In genomic region chr2:174020447-174020846, GRCm38 (mm10) we compare ENCODE assay signal across 21 mouse cellular contexts. TPM values are rescaled to one million over a fixed set of nuclear protein-coding genes. Genes with fewer than 3 reads are reported as not detected.
A peak's percentile ranks its signal among the peaks of the same experiment; 100 is the strongest.
DNase-seq lines count a peak whose midpoint lies in the region; ATAC-seq and TF ChIP-seq lines count a peak whose summit lies in the region.
"Had no signal": no experiment of that assay in that cellular context is flagged by ENCODE, and none has a peak within 500 bp of the region (broad histone marks: within the 10 kb centered on the region; RNA-seq: fewer than 3 reads in every experiment).

No protein-coding gene starts in this region.

- WGBS in heart, embryonic 10.5 days, result 76% methylated on average over 7 of the region's 7 CpGs
- 35% methylated on average over 7 of the region's 7 CpGs for WGBS in kidney, postnatal 0 days
- WGBS in limb, embryonic 10.5 days, result 89% methylated on average over 7 of the region's 7 CpGs
- WGBS in limb, embryonic 13.5 days, result 63% methylated on average over 7 of the region's 7 CpGs
- WGBS in thymus, adult 2 months, result 90% methylated on average over 7 of the region's 7 CpGs

- H3K9me3 ChIP-seq in heart, embryonic 10.5 days, result no peaks in the 10 kb centered on the region
- no peaks in the 10 kb centered on the region for H3K9me3 ChIP-seq in kidney, postnatal 0 days (replicated peaks; ENCODE audit: low read length)
- H3K9me3 ChIP-seq in limb, embryonic 10.5 days (replicated peaks), result no peaks in the 10 kb centered on the region
- H3K9me3 ChIP-seq in limb, embryonic 13.5 days, result no peaks in the 10 kb centered on the region
- H3K9me3 ChIP-seq: embryonic facial prominence, embryonic 13.5 days; forebrain, embryonic 13.5 days; heart, embryonic 15.5 days; lung, embryonic 15.5 days; megakaryocyte, embryonic 14.5 days had no signal

- intact Hi-C loops in heart, postnatal 36 days (cut with DNase I), result no loop called here

- H3K9ac ChIP-seq in kidney, postnatal 0 days (ENCODE audit: low read depth, low read length), result no peak overlapping the region
- H3K9ac ChIP-seq in limb, embryonic 13.5 days, result no peak overlapping the region
- H3K9ac ChIP-seq: embryonic facial prominence, embryonic 13.5 days; forebrain, embryonic 13.5 days; heart, embryonic 15.5 days; liver, embryonic 14.5 days; lung, embryonic 15.5 days had no signal

- peaks cover 10% of the 10 kb centered on the region; the same call in 1 of the 2 replicates for H3K4me1 ChIP-seq in heart, embryonic 10.5 days
- H3K4me1 ChIP-seq in kidney, postnatal 0 days (replicated peaks; ENCODE audit: insufficient read depth, low read length), result no peaks in the 10 kb centered on the region
- H3K4me1 ChIP-seq in limb, embryonic 10.5 days, result peaks cover 32% of the 10 kb centered on the region
- peaks cover 31% of the 10 kb centered on the region for H3K4me1 ChIP-seq in limb, embryonic 13.5 days
- peaks cover 9% of the 10 kb centered on the region for H3K4me1 ChIP-seq in thymus, adult 2 months (replicated peaks; ENCODE audit: control insufficient read depth, insufficient read depth, low read length)
- H3K4me1 ChIP-seq: forebrain, embryonic 13.5 days; lung, embryonic 15.5 days had no signal

- no peak overlapping the region for H3K4me2 ChIP-seq in kidney, postnatal 0 days (ENCODE audit: low read length)
- no peak overlapping the region for H3K4me2 ChIP-seq in limb, embryonic 13.5 days (replicated peaks)
- H3K4me2 ChIP-seq: embryonic facial prominence, embryonic 13.5 days; forebrain, embryonic 13.5 days; heart, embryonic 15.5 days; lung, embryonic 15.5 days had no signal

- ATAC-seq in kidney, postnatal 0 days (replicated peaks; ENCODE audit: low FRiP score, low read depth), result no peak; the same call in 1 of the 2 replicates
- ATAC-seq in limb, embryonic 13.5 days (ENCODE audit: low FRiP score, low read depth), result no peak
- ATAC-seq: forebrain, embryonic 13.5 days; Patski had no signal

- peak; percentile 53 for DNase-seq in heart, embryonic 10.5 days (ENCODE audit: low spot score)
- DNase-seq in heart, postnatal 36 days, result no peak
- peak; percentile 79 for DNase-seq in kidney, postnatal 0 days (ENCODE audit: low spot score)
- DNase-seq in kidney, postnatal 25 days, result no peak
- DNase-seq in limb, embryonic 10.5 days (ENCODE audit: low spot score), result peak; percentile 16
- no peak for DNase-seq in thymus, adult 2 months
- DNase-seq: adrenal gland, postnatal 36 days; B cell, adult 2 months; cerebellum, adult 9-11 months; gastrocnemius, postnatal 36 days; kidney, adult 9 months; lung, postnatal 36 days had no signal

- H3K4me3 ChIP-seq in heart, embryonic 10.5 days, result no peak overlapping the region
- H3K4me3 ChIP-seq in kidney, postnatal 0 days (replicated peaks; ENCODE audit: low read depth, low read length), result no peak overlapping the region
- H3K4me3 ChIP-seq in limb, embryonic 10.5 days, result no peak overlapping the region
- no peak overlapping the region for H3K4me3 ChIP-seq in limb, embryonic 13.5 days
- no peak overlapping the region for H3K4me3 ChIP-seq in thymus, adult 2 months (ENCODE audit: control insufficient read depth, insufficient read depth, low read length)
- H3K4me3 ChIP-seq: embryonic facial prominence, embryonic 13.5 days; forebrain, embryonic 13.5 days; heart, embryonic 15.5 days; lung, embryonic 15.5 days; megakaryocyte, embryonic 14.5 days had no signal

- no peak for TF ChIP-seq POLR2A in thymus, adult 2 months (IDR thresholded peaks at IDR 0.05; ENCODE audit: control insufficient read depth, extremely low read depth, insufficient read depth, low read length, poor library complexity)

- no peak for TF ChIP-seq CTCF in kidney, postnatal 0 days (IDR thresholded peaks at IDR 0.05; ENCODE audit: low read depth)
- no peak for TF ChIP-seq CTCF in thymus, adult 2 months (IDR thresholded peaks at IDR 0.05; ENCODE audit: borderline replicate concordance, control insufficient read depth, extremely low read depth, insufficient read depth, low read length, poor library complexity)

- peaks cover 10% of the 10 kb centered on the region; the same call in 1 of the 2 replicates for H3K27me3 ChIP-seq in heart, embryonic 10.5 days (ENCODE audit: insufficient read depth, poor library complexity, severe bottlenecking)
- 0 out of 2 replicates have a peak, but pooled peaks cover 4% of the 10 kb centered on the region for H3K27me3 ChIP-seq in kidney, postnatal 0 days (ENCODE audit: insufficient read depth, low read length)
- no peaks in the 10 kb centered on the region for H3K27me3 ChIP-seq in limb, embryonic 10.5 days (ENCODE audit: low read depth, poor library complexity, severe bottlenecking)
- H3K27me3 ChIP-seq in limb, embryonic 13.5 days, result no peaks in the 10 kb centered on the region
- H3K27me3 ChIP-seq in thymus, adult 2 months (ENCODE audit: control insufficient read depth, insufficient read depth, low read length), result no peaks in the 10 kb centered on the region; the same call in 1 of the 2 replicates
- H3K27me3 ChIP-seq: embryonic facial prominence, embryonic 13.5 days; forebrain, embryonic 13.5 days; heart, embryonic 15.5 days; lung, embryonic 15.5 days; megakaryocyte, embryonic 14.5 days; Patski had no signal

- H3K27ac ChIP-seq in heart, embryonic 10.5 days, result no peak overlapping the region
- H3K27ac ChIP-seq in kidney, postnatal 0 days, result 0 out of 2 replicates have a peak overlapping the region, but pooled peaks have one; percentile 19
- no peak overlapping the region; the same call in 1 of the 2 replicates for H3K27ac ChIP-seq in limb, embryonic 10.5 days
- H3K27ac ChIP-seq in limb, embryonic 13.5 days, result peak overlapping the region; percentile 28; the same call in 1 of the 2 replicates
- H3K27ac ChIP-seq in thymus, adult 2 months (ENCODE audit: control insufficient read depth, insufficient read depth, low read length), result no peak overlapping the region
- H3K27ac ChIP-seq: embryonic facial prominence, embryonic 13.5 days; forebrain, embryonic 13.5 days; heart, embryonic 15.5 days; liver, embryonic 14.5 days; lung, embryonic 15.5 days had no signal

- no peaks in the 10 kb centered on the region for H3K36me3 ChIP-seq in heart, embryonic 10.5 days
- H3K36me3 ChIP-seq in kidney, postnatal 0 days (ENCODE audit: insufficient read depth, low read length), result no peaks in the 10 kb centered on the region
- H3K36me3 ChIP-seq in limb, embryonic 10.5 days, result no peaks in the 10 kb centered on the region
- no peaks in the 10 kb centered on the region for H3K36me3 ChIP-seq in limb, embryonic 13.5 days
- no peaks in the 10 kb centered on the region for H3K36me3 ChIP-seq in thymus, adult 2 months (ENCODE audit: control insufficient read depth, insufficient read depth, low read length)
- H3K36me3 ChIP-seq: embryonic facial prominence, embryonic 13.5 days; G1E; heart, embryonic 15.5 days; lung, embryonic 15.5 days had no signal

RNA-seq across cellular contexts. Expression of gene Stx16, which starts 55.7 kb away (rescaled TPM):
- polyA plus RNA-seq in heart, embryonic 10.5 days (2016; fragmentation: Nextera tagmentation; extraction: Ambion mirVana), result 10.1 and 11.9 TPM in 2 replicates
- 10 to 100 TPM; 20.5 to 23.7 TPM for total RNA-seq in heart, postnatal 36 days (2021)
- polyA plus RNA-seq in kidney, postnatal 0 days (2015; fragmentation: Nextera tagmentation; extraction: Ambion mirVana), result 6.2 and 8.7 TPM in 2 replicates
- polyA plus RNA-seq in limb, embryonic 10.5 days (2016; fragmentation: Nextera tagmentation; extraction: Ambion mirVana), result 10.0 and 12.4 TPM in 2 replicates
- polyA plus RNA-seq in limb, embryonic 13.5 days (2015; fragmentation: Nextera tagmentation; extraction: Ambion mirVana), result 13.4 and 15.0 TPM in 2 replicates
- 70.4 and 77.5 TPM in 2 replicates for polyA plus RNA-seq in thymus, adult 2 months (2012; rRNA removed)

Comparison
In these comparisons a context has a peak if more than half of its experiments do, and no peak if none do; other contexts are left out.
1. DNase-seq: peak in heart, embryonic 10.5 days (single experiment), kidney, postnatal 0 days (single experiment) and limb, embryonic 10.5 days (single experiment); none in heart, postnatal 36 days (0 of 2), kidney, postnatal 25 days (0 of 2) and thymus, adult 2 months (single experiment).
2. H3K27ac ChIP-seq: peak in kidney, postnatal 0 days (single experiment) and limb, embryonic 13.5 days (single experiment); none in heart, embryonic 10.5 days (single experiment), limb, embryonic 10.5 days (single experiment) and thymus, adult 2 months (single experiment).